Mouse (Mus musculus) heart, embryonic 13.5 days (tissue): ENCODE data around the gene B430306N03Rik. TPM values are rescaled to one million over a fixed set of nuclear protein-coding genes. Genes with fewer than 3 reads are reported as not detected.

Experiments
- ATAC-seq: fragments of 200-750 bp; cut with Nextera tagmentation; 2 replicates; pipeline ENCODE4 v1.8.0; 2017; ENCODE audit warnings: moderate TSS enrichment; ENCODE audit not compliant: insufficient number of reproducible peaks, low FRiP score, low TSS enrichment; ENCODE audit errors: extremely low read depth
- H3K27ac ChIP-seq: fragments of 300-500 bp; sonication (generic); replicated peaks from 2 replicates; pipeline ENCODE4 v1.5.1; 2015; ENCODE audit warnings: moderate library complexity, mild to moderate bottlenecking, inconsistent platforms
- H3K27me3 ChIP-seq: fragments of 300-500 bp; sonication (generic); replicated peaks from 2 replicates; pipeline ENCODE4 v1.6.1; 2015; ENCODE audit warnings: mild to moderate bottlenecking, inconsistent platforms
- H3K36me3 ChIP-seq: fragments of 300-500 bp; sonication (generic); 2 replicates; pipeline ENCODE4 v1.6.1; 2015; ENCODE audit warnings: mild to moderate bottlenecking, inconsistent platforms
- H3K4me1 ChIP-seq: fragments of 300-500 bp; sonication (generic); 2 replicates; pipeline ENCODE4 v1.6.1; 2015; ENCODE audit warnings: inconsistent platforms
- H3K4me2 ChIP-seq: fragments of 300-500 bp; sonication (generic); 2 replicates; pipeline ENCODE4 v1.6.1; 2015; ENCODE audit warnings: inconsistent platforms, mild to moderate bottlenecking, moderate library complexity
- H3K4me3 ChIP-seq: fragments of 300-500 bp; sonication (generic); 2 replicates; pipeline ENCODE4 v1.5.1; 2015; ENCODE audit warnings: moderate library complexity, mild to moderate bottlenecking, inconsistent platforms
- H3K9ac ChIP-seq: fragments of 300-500 bp; sonication (generic); 2 replicates; pipeline ENCODE4 v1.6.1; 2015; ENCODE audit warnings: inconsistent platforms, mild to moderate bottlenecking, moderate library complexity
- H3K9me3 ChIP-seq: fragments of 300-500 bp; sonication (generic); 2 replicates; pipeline ENCODE4 v1.6.1; 2016; ENCODE audit warnings: inconsistent platforms
- WGBS: fragments of 180-500 bp; shearing (Covaris S2); methylation state at CpG from one replicate; pipeline ENCODE4 v1.1.7; 2015; ENCODE audit warnings: mixed read lengths; 5-methylcytosine and 5-hydroxymethylcytosine counted together
- polyA plus RNA-seq: library from polyadenylated mRNA; unstranded; fragments of >200 nt; fragmentation: Nextera tagmentation; extraction: Ambion mirVana; gene quantifications from 2 replicates; pipeline ENCODE4 v1.2.1, GENCODE M21; 2015

The B430306N03Rik gene
- polyA plus RNA-seq, 1 experiment from 2014 or later = 0.24 TPM

DNA sequence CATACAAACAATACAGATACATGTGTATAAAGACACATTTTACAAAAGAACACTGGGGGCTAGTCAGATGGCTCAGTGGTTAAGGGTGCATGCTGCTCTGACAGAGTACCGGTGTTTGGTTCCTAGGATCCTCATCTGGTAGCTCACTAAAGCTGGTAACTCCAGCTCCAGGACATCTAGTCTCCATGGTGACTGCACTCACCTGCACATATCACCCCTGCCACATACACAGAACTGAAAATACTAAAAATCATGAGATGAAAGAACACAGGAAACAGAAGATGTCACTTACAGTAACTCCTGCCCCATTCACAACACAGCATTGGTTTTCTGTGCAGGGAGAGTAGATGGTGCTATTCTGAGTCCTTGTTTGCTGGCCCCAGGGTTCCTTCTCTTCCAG, 2.7 kb downstream of the B430306N03Rik start:
- Histone ChIP-seq H3K9ac (no peak overlapping the region), H3K27ac (no peak overlapping the region), H3K4me1 (no peaks in the 10 kb centered on the region), H3K9me3 (no peaks in the 10 kb centered on the region), H3K36me3 (no peaks in the 10 kb centered on the region), H3K4me2 (no peak overlapping the region), H3K27me3 (0 out of 2 replicates have a peak, but pooled peaks cover 3% of the 10 kb centered on the region), H3K4me3 (no peak overlapping the region)
- ATAC-seq = no peak
- WGBS = 94% methylated on average over 1 of the region's 1 CpGs

GRCm38 (mm10) chr17:48321279-48321678, 5.3 kb downstream of the B430306N03Rik start:
- no peak overlapping the region for H3K4me2 ChIP-seq
- no peaks in the 10 kb centered on the region for H3K9me3 ChIP-seq
- 0 out of 2 replicates have a peak, but pooled peaks cover 3% of the 10 kb centered on the region for H3K27me3 ChIP-seq
- H3K4me1 ChIP-seq = no peaks in the 10 kb centered on the region
- no peak overlapping the region for H3K4me3 ChIP-seq
- WGBS = 57% methylated on average over 2 of the region's 2 CpGs
- no peak for ATAC-seq
- no peak overlapping the region for H3K27ac ChIP-seq
- no peaks in the 10 kb centered on the region for H3K36me3 ChIP-seq
- no peak overlapping the region for H3K9ac ChIP-seq

DNA sequence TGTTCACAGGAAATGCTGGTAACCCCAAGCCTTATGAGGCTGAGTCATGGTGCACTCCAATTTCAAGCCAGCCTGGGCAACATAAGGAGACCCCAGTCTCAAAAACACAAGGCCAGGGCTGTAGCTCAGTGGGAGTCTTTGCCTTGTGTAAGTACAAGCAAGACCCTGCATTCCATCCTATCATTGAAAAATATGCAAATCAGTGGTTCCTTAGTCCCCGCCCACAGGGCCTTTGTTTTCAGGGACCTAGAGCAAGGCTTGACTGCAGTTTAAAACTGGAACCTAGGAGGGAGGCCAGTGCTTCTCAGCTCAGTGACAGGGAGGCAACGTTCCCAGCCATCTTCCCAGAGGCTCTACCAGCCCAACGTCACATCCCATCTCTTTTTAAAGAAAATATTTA, 7.3 kb downstream of the B430306N03Rik start:
- Histone ChIP-seq H3K27ac (no peak overlapping the region), H3K9ac (no peak overlapping the region), H3K36me3 (no peaks in the 10 kb centered on the region), H3K4me3 (no peak overlapping the region), H3K9me3 (no peaks in the 10 kb centered on the region), H3K4me2 (no peak overlapping the region), H3K27me3 (0 out of 2 replicates have a peak, but pooled peaks cover 3% of the 10 kb centered on the region), H3K4me1 (no peaks in the 10 kb centered on the region)
- 70% methylated on average over 3 of the region's 3 CpGs for WGBS
- ATAC-seq = no peak

DNA sequence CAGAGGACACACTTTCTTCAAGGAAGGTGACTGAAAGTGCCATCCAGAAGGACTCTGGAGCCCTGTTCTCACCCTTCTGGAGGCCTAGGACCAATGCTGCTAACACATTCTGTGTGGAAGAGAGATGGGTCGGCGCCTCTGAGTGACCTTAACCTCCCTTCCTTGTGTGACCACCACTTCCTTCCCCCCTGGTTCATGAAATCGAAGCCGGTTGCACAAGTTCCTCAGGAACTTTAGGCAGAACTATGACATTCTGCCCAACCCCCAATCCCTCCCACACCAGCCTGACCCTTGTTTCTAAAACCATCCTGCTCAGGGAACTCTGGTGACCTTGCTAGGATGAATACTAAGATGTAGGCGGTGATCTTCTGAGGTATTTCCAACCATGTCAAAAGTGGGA, 8.3 kb downstream of the B430306N03Rik start:
- no peak overlapping the region for H3K9ac ChIP-seq
- 0 out of 2 replicates have a peak, but pooled peaks cover 3% of the 10 kb centered on the region for H3K27me3 ChIP-seq
- 83% methylated on average over 5 of the region's 5 CpGs for WGBS
- H3K4me1 ChIP-seq = no peaks in the 10 kb centered on the region
- H3K4me3 ChIP-seq = no peak overlapping the region
- no peak overlapping the region for H3K4me2 ChIP-seq
- H3K9me3 ChIP-seq = no peaks in the 10 kb centered on the region
- H3K27ac ChIP-seq = no peak overlapping the region
- ATAC-seq = no peak
- H3K36me3 ChIP-seq = no peaks in the 10 kb centered on the region

DNA sequence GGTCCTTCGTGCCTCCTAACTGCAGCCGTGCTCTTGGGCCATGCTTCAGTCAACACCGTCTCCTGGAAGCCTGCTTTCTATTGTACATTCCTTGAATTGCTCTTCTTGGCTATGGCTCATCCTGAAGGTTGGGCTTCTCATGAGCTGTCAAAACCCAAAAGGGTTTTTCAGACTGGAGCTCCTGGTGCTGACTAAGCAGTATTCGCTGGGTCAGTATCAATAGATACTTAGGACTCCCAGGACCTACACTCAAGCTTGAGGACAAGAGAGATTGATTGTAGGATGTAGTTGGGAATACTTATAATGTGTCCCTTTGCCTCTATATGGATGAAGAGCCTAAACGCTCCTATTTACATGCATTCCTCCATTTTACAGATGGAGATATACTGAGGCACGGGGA, 9.2 kb downstream of the B430306N03Rik start:
- 75% methylated on average over 6 of the region's 6 CpGs for WGBS

DNA sequence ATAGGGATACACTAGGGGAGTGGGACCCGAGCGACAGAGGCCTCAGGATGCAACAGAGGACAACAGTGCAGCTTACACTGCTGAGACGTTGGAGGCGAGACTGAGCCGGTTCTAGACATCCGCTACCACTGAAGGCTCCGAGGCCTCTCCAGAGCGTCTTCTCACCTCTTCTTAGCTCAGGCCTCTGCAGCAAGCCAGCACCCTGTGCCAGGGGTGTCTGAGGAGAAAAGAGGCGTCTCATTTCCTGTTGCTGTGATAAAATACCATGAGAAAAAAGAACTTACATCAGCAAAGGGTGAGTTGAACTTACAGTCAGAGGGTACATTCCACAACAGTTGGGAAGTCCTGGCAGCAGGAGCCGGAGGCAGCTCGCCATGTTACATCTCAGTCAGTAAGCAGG, 9.7 kb downstream of the B430306N03Rik start:
- Histone ChIP-seq H3K4me3 (no peak overlapping the region), H3K4me2 (no peak overlapping the region), H3K27ac (no peak overlapping the region), H3K36me3 (no peaks in the 10 kb centered on the region), H3K9ac (no peak overlapping the region), H3K4me1 (no peaks in the 10 kb centered on the region), H3K27me3 (no peaks in the 10 kb centered on the region), H3K9me3 (no peaks in the 10 kb centered on the region)
- 73% methylated on average over 11 of the region's 11 CpGs for WGBS
- no peak for ATAC-seq

More for the DNA sequence above, 9.2 kb downstream of the B430306N03Rik start:
- H3K9me3 ChIP-seq = no peaks in the 10 kb centered on the region
- H3K4me2 ChIP-seq = no peak overlapping the region
- H3K36me3 ChIP-seq = no peaks in the 10 kb centered on the region
- no peaks in the 10 kb centered on the region for H3K4me1 ChIP-seq
- no peak overlapping the region for H3K27ac ChIP-seq
- H3K4me3 ChIP-seq = no peak overlapping the region
- 0 out of 2 replicates have a peak, but pooled peaks cover 3% of the 10 kb centered on the region for H3K27me3 ChIP-seq
- ATAC-seq = no peak
- no peak overlapping the region for H3K9ac ChIP-seq

DNA sequence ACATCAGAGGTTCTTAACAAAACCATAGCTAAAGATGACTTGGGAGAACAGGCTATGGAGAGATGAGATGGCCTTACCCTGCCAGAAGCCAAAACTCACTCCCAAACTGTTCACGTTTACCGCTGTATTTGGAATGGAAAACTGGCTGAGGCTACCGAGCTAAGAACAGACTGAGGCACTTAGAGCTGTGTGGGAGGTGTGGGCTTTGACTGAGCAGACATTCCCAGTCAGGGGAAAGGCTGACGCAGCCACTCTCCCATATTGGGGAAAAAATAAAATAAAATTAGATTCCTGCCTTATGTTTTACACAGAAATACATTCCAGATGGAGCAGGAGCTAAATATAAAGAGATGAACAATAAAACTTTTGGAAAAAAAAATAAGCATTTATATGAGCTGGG, 10.7 kb downstream of the B430306N03Rik start:
- ATAC-seq = no peak
- H3K4me3 ChIP-seq = no peak overlapping the region
- H3K27ac ChIP-seq = no peak overlapping the region
- 62% methylated on average over 4 of the region's 4 CpGs for WGBS
- H3K4me1 ChIP-seq = no peaks in the 10 kb centered on the region
- no peak overlapping the region for H3K9ac ChIP-seq
- no peak overlapping the region for H3K4me2 ChIP-seq
- H3K9me3 ChIP-seq = no peaks in the 10 kb centered on the region
- no peaks in the 10 kb centered on the region for H3K36me3 ChIP-seq
- H3K27me3 ChIP-seq = no peaks in the 10 kb centered on the region

- H3K4me3 ChIP-seq = no peak overlapping the region
Observed at GRCm38 (mm10) chr17:48332524-48332923, 16.6 kb downstream of the B430306N03Rik start.

GRCm38 (mm10) chr17:48334186-48334585, 18.2 kb downstream of the B430306N03Rik start:
- Histone ChIP-seq H3K4me3 (no peak overlapping the region), H3K9me3 (no peaks in the 10 kb centered on the region), H3K27ac (no peak overlapping the region), H3K4me2 (no peak overlapping the region), H3K27me3 (no peaks in the 10 kb centered on the region), H3K36me3 (no peaks in the 10 kb centered on the region), H3K9ac (no peak overlapping the region), H3K4me1 (peaks cover 4% of the 10 kb centered on the region; the same call in 1 of the 2 replicates)
- ATAC-seq = no peak
- WGBS = 88% methylated on average over 4 of the region's 4 CpGs

More at GRCm38 (mm10) chr17:48332524-48332923, 16.6 kb downstream of the B430306N03Rik start:
- no peaks in the 10 kb centered on the region for H3K27me3 ChIP-seq
- WGBS = 83% methylated on average over 2 of the region's 2 CpGs
- no peak overlapping the region for H3K9ac ChIP-seq
- no peak for ATAC-seq
- no peak overlapping the region for H3K4me2 ChIP-seq
- peaks cover 4% of the 10 kb centered on the region; the same call in 1 of the 2 replicates for H3K4me1 ChIP-seq
- no peak overlapping the region for H3K27ac ChIP-seq
- no peaks in the 10 kb centered on the region for H3K36me3 ChIP-seq
- H3K9me3 ChIP-seq = no peaks in the 10 kb centered on the region

- H3K9ac ChIP-seq = no peak overlapping the region
- no peak overlapping the region for H3K4me2 ChIP-seq
- under 1% methylated on average over 6 of the region's 6 CpGs for WGBS
- H3K9me3 ChIP-seq = no peaks in the 10 kb centered on the region
- ATAC-seq = no peak
- no peak overlapping the region for H3K27ac ChIP-seq
- H3K4me1 ChIP-seq = peaks cover 7% of the 10 kb centered on the region; the same call in 1 of the 2 replicates
- no peak overlapping the region for H3K4me3 ChIP-seq
- no peaks in the 10 kb centered on the region for H3K27me3 ChIP-seq
- no peaks in the 10 kb centered on the region for H3K36me3 ChIP-seq
Observed at GRCm38 (mm10) chr17:48336857-48337256, 20.9 kb downstream of the B430306N03Rik start.

- Histone ChIP-seq H3K4me1 (0 out of 2 replicates have a peak, but pooled peaks cover 3% of the 10 kb centered on the region), H3K9me3 (no peaks in the 10 kb centered on the region), H3K4me3 (no peak overlapping the region), H3K36me3 (no peaks in the 10 kb centered on the region), H3K9ac (no peak overlapping the region), H3K27ac (no peak overlapping the region), H3K27me3 (no peaks in the 10 kb centered on the region), H3K4me2 (no peak overlapping the region)
- ATAC-seq = no peak
- WGBS = 60% methylated on average over 1 of the region's 1 CpGs
Observed at GRCm38 (mm10) chr17:48340267-48340666, 24.3 kb downstream of the B430306N03Rik start.

- H3K36me3 ChIP-seq = no peaks in the 10 kb centered on the region
- H3K27me3 ChIP-seq = no peaks in the 10 kb centered on the region; the same call in 1 of the 2 replicates
- no peak overlapping the region for H3K9ac ChIP-seq
- H3K27ac ChIP-seq = no peak overlapping the region
- H3K4me3 ChIP-seq = no peak overlapping the region
- H3K9me3 ChIP-seq = no peaks in the 10 kb centered on the region
- H3K4me2 ChIP-seq = no peak overlapping the region
- ATAC-seq = no peak
- WGBS = 57% methylated on average over 3 of the region's 3 CpGs
- 0 out of 2 replicates have a peak, but pooled peaks cover 3% of the 10 kb centered on the region for H3K4me1 ChIP-seq
Observed at GRCm38 (mm10) chr17:48341947-48342346, 26.0 kb downstream of the B430306N03Rik start.
